Mouse (Mus musculus) MN1 (cell line): Measurements from ENCODE around the gene Plxnb2.

Source experiments
- DNase-seq: peaks from one replicate; pipeline ENCODE4 v3.0.0-alpha.2; 2016; ENCODE audit warnings: low spot score

Plxnb2 gene

DNA sequence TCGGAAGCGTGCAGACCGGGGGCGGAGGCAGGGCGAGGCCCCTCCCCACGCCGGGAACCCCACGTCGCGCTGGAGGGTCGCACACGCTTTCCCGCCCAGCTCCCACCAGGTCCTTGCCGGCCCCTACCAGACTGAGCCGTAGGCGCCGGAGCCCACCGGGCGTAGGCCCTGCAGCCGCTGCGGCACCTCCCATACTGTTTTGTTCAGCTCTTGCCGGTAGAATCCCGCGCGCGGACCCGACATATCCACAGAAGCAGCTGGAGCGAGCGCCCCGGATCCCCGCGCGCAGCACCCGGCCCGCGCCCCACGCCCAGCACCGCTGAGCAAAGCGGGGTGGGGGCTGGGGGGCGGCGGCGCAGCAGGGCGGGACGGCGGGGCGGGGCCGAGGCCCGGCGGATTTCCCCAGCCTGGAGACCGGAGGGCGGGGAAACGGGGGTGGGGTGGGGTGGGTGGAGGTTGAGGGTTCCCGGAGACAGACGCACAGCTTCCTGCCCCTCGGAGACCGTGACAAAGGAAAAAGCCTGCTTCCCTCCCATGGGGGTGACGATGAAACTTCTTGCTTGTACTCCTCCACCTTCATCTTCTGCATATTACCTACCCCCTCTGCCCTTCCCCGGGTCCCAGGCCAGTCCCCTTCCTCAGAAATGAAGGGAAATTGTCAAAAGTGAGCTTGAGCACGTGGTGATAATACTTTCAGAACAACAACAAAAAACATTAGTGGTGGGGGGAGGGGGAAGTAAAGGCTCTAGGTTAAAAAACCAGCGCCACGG is 31.1 kb downstream of the Plxnb2 start, which contains the start of gene Mapk11:
Gene Mapk11 (minus strand): TSS at position 358 of the 770 bp plus-strand sequence.
- DNase-seq = peak; percentile 67

DNA sequence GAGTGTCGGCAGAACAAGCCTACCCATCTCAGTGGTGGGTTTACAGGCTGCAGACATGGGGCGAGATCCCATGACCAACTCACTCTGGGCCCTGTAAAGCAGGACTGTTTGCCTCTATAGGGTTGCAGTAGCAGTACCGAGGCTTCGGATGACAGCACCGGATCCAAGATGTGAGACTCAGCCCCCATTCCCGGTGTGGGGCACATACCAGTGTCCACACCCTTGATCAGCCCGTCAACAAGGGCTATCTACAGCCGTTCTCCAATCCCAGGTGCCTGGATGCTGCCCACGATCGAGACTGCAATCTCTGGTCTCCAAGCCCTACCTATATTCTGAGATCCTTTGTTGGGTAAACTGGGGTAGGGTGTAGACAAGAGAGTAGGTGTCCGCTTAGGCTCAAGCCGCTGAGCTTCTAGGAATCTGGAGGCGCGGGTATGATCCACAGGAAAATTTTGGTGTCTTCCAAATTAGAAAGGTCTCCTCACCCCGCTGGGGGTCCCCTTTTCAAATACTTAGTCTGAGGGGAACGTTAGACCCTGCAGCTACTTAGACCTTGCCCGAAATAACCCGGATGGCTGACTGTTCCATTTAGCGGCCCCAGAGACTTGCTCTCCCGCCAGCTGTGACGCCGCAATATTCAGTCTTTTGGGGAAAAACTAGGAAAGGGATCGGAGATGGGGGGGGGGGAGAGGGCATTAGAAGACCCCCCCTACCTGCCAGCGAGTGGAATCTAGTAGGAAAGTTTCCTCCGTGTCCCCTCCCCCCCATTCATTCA is 31.9 kb downstream of the Plxnb2 start:
- DNase-seq = peak; percentile 36

DNA sequence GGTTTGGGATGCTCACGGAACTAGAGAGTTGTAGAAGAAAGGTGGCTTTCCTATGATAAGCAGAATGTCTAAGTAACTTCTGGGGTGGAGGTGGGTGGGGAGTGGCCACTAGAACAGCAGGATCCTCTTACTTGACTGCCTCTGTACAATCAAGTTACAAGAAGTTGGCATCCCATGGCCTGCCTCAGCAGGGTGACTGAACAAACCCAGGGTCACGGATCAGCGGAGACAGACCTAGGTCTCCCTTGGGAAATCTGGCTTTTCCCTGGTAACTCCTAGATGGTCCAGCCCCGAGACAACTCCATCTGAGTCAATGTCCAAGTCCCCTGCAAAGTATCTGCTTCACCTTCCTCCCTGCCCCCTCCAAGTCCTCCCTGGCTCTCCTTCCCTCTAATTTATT is 32.7 kb downstream of the Plxnb2 start:
- DNase-seq = peak; percentile 50

DNA sequence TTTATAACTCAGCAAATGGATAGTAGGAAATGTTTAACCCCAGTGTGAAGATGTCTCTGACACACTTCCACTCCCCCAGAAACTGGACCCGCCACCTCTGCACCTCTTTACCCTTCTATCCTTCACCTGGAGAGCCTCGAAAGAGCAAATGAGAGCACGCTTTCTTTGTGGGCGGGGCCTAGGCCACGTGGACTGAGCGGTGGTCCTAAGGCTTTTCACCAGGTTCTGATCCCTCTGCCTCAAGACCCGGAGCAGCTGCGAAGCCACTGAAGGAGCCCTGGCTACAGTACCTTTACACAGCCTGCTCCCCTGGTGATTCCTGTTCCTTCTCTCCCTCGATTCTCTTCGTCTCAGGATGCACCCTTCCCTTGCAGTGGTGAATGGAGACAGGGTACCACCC is 33.1 kb downstream of the Plxnb2 start:
- DNase-seq = no peak

DNA sequence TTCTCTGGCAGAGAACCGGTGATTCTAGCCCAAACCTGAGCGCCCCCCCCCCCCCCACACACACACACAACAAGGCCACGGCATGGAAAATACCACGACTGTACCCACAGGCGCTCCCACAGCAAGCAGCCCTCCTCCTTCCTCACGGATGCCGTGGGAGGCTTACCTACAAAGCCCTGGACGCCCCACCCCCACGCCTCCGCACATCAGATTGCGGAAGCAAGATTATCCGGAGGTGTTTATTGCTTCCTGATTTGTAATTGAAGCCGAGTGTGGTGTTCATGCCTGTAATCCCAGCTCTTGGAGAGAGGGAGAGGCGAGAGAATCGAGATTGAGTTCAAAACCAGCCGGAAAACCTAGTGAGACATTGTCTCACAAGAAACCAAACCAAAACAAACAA is 33.6 kb downstream of the Plxnb2 start:
- DNase-seq = no peak

DNA sequence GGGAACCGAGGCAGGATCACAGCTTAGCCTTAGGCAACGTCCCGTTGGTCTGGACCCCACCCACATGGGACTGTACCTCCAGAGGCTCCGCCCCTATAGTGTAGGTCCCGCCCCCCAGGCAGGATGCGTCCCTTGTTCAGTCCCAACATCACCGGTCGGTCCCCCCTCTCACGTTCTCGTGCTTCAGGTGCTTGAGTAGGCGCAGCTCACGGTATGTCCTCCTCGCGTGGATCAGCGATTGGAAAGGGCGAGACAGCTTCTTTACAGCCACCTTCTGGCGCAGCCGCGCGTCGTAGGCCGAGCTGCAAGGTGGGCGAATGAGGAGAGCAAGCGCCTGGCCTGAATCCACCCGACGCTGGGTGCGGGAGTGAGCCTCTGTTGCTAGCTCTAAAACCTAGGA is 34.1 kb downstream of the Plxnb2 start:
- DNase-seq = no peak

DNA sequence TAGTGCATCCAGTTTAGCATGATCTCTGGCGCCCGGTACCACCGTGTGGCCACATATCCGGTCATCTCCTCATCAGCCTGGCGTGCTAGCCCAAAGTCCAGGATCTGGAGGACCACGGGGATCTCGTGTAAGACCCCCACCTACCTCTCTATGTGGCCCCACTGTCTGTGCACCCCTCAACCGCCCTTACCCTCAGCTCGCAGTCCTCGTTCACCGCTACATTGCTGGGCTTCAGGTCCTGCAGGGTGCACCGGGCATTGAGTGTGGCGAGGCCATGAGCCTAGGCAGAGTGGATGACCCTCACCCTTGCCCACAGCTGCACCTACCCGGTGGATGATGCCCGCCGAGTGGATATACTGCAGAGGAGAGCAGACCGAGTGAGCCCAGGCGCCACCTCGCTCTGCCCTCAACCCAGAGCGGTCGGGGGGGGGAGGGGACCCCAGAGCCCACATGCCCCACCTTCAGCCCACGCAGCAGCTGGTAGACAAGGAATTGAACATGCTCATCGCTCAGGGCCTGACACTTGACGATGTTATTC is 34.7 kb downstream of the Plxnb2 start:
- no peak for DNase-seq

DNA sequence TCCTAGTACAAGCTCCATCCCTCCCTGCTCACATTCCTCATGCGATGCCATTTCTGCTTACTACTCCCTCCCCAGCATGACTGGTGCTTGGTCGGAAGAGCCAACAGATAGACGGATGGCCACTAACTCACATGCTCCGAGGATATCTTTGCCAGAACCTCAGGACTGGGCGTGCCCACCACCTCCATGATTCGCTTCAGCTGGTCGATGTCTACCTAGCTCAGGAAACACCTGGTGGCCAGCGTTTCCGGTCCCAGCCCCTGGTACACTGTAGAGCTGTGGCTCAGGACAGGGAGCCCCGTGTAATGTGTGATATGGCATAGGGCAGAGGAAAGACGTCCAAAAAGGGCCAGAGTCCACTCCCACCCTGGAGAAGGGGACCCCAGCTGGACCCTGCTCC is 35.6 kb downstream of the Plxnb2 start:
- no peak for DNase-seq

DNA sequence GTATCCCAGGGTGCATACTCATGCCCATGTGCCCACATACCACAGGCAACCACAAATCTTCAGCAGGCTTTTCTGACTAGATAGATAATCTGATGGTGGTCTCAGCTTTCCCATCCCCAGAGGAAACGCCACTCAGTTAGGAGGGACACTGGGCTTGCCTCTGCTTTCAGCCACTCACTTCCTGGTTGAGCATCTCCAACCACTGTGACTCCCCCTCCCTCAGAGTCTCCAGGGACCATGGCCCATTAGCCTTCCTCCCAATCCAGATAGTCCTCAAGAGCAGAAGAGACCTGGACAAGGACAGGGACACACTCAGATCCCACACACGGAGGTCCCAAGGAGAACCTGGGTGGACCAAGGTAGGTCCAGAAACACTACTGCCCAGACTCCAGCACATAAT is 37.5 kb downstream of the Plxnb2 start:
- no peak for DNase-seq

DNA sequence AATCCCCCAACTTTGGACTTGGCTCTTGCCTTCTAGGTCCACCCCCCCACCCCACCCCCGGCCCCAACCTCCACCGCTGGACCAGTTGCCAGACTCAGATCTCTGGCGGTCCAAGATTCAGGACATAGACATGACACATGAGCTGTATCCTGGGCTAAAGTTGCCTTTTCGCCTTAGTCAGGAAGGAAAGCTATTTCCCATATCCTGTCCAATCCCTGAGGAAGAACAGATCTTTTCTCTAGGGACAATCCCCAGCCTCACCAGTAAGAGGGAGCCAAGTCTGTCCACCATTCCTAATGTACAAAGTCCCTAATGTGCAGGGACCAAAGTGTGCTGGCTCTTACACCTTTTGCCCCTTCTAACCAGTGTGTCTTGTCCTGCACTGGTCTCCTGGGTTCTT is 38.7 kb downstream of the Plxnb2 start:
- DNase-seq = peak; percentile 63

DNA sequence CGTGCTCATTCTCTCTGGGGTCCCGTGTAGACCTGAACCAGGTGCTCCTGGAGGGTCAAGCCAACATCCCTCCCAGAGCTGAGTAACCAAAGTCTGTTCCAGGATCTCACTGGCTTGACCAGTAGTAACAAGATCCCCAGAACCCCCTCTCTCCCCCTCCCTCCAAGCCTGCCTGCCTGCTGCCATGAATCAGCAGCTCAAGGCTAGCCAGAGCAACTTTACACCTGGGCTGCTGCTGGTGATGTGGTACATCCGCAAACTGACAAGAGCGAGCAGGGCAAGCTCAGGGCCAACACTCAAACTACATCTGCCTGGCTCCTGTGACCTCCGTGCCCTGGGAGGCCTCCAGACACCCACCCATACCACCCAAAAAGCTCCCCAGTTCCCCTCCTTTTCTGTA is 39.1 kb downstream of the Plxnb2 start:
- DNase-seq = no peak

DNA sequence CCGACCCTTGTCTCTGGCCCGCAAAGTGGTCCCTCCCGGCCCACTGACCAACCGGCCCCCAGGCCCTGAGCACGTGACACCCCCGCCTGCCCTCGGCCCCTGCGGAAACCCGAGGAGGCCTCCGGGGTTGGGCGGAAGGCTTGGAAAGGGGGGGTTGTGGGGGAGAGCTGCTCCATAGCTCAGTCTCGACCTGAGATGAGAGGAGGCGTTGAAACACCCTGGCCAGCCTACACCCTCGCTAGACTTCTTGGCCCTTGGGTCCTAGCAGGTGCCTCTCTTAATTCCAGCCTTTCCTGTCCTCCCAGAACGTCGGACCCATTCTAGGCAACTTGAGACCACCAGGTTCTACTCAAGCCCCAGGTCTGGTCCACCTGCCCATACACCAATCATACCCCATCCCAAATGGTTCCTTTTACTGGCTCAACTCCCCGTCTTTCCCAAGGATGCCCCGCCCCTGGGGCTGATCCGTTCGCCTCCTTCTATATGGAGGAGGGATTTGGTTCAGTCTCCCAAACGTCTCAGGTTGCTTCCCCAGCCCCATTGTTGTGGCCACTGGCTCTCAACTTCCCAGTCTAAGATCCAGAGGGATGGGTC is 39.8 kb downstream of the Plxnb2 start, which contains the start of gene Mapk12:
Gene Mapk12 (minus strand): TSS at position 45 of the 594 bp plus-strand sequence.
- DNase-seq = peak; percentile 79

DNA sequence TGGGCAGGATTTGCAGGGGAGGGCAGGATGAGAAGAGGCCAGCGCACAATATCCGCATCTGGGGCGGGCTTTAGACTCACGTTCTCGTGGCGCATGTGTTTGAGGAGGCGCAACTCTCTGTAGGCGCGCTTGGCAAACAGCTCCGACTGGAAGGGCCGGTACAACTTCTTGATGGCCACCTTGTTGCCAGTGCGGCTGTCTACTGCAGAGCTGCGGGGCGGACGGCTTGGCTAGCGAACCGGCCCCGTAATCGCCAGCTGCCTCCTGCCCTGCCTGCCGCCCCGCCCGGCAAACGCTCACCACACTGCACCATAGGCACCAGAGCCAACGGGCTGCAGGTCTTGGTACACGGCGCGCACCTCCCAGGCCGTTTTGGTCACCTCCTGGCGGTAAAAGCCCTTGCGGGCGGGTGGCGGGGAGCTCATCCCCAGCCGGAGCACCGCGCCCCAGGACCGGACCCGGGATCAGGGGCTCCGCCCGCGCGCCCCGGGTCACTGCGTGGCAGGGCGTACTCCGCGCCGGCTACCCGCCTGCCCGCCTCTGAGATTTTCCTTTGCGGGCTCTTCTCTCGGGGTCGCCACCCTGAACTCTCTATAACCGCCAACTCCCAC is 40.4 kb downstream of the Plxnb2 start:
- DNase-seq = peak; percentile 76

DNA sequence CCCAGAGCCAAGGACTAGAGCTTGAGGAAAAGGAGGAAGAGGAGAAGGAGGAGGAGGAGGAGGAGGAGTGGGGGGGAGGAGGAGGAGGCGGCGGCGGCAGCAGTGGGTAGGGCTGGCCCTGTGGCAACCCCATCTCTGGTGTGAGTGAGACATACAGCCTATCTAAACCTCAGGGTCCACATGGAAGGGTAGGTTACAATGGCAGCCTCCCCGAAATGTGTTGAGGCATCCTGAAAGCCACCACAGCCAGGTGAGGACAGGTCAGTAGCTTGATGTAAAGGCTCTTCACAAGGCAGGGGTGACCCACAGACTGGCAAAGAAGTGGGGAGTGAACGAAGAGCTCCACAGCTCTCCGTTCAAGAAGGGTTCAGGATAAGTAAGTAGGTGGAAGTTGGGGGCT is 42.1 kb downstream of the Plxnb2 start:
- DNase-seq = no peak

DNA sequence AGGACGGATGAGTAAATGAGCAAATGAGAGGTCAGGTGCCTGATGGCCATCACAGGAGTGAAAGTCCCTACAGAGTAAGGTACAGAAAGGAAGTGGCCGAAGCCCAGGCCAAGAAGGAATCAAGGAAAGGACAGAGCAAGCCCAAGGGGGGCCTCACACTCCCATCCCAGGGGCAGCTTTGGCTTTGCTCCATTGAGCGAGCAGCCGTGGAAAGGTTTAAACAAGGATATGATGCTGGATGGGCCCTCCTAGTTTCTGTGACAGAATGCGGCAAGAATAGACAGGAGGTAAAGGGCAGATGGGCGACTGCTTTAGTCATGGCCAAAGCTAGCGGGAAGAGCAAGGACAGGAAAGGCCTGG is 42.6 kb downstream of the Plxnb2 start:
- DNase-seq = no peak

DNA sequence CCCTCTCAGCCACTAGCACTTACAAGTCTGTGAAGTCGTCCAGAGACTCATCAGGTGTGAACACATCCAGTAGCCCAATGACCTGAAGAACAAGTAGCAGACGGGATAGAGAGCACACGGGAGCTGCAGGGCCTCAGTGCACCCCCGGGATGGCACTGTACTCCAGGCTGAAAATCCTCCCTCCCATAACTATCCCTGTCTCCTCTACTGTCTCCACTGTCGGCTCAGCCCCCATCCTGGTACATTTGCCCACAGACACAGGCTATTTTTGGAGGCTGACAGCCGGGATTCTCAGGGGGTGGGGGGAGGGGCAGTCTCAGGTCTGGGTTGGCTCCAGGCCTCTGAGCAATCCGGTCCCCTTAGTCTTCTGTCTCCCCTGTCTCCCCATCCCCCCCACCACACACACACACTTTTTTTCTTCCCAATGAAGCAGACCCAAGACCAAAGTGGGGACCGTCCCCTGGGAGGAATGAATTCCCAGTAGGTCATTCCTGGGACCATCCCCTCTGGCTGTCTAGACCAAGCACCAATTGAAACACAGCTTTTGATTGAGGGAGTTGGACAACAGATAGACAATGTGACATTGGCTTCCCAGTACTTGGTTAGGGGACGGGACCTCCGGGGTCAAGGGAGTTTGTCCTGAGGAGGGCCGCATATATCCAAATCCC is 43.1 kb downstream of the Plxnb2 start:
- DNase-seq = no peak

DNA sequence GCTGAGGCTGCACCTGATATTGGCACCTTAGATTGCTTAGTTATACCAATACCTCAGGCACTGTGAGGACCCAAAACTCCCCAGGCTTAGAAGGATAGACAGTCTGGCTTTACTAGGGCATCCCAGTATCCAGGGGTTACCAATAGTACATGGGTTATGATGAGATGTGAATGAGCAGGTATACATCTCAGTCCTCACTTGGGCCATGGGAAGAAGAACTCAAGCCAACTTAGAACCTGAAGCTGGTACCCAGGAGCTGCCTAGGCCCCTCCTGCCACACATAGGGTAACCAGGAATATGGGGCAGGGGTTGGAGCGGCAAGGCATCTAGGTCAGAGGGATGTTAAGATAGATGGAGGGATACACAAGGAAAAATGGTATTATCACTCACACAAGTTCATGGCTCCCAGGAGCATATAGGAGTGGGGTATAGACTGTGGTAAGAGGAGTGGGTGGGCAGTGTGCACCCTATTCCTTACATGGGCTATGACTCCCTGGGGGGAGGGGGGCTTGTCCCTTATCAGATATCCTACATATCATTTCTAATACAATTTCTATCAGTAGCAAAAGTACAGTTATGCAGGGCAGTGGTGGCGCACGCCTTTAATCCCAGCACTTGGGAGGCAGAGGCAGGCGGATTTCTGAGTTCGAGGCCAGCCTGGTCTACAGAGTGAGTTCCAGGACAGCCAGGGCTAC is 44.0 kb downstream of the Plxnb2 start:
- no peak for DNase-seq

DNA sequence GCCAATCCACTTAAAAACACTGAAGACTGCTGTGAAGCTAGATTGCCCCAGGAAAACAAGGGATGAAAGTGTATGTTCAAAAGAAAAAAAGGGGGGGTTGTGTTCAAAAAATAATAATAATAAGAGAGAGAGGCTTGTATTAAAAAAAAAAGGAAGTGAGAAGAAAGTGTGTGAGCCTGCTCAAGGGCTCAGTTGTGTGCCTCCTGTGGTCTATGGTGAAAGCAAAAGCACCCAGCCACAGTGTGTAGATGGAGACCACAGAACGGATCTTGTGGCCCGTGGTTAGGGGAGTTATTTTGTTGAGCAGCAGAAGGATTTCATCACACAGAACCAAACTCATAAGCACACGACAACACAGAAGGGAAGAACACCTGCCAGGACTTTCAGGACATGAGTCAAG is 49.3 kb downstream of the Plxnb2 start:
- DNase-seq = no peak

DNA sequence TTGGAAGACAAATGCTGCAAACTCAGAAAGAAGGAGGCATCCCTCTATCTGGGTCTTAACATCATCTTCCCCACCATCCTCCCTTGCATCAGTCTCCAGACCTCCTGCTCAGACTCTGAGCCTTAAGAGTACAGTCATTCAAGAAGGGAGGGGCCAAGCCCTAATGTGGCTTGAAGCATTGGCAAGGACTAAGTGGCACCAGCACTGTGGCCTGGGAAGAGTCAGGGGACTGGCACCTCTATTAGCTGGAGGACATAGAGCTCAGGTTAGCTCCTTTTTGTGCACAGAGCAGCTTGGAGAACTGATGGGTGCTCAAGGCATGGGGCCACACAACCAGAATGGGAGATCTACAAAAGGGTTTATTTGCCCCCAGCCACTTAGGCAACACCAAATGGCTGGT is 50.3 kb downstream of the Plxnb2 start:
- DNase-seq = no peak

DNA sequence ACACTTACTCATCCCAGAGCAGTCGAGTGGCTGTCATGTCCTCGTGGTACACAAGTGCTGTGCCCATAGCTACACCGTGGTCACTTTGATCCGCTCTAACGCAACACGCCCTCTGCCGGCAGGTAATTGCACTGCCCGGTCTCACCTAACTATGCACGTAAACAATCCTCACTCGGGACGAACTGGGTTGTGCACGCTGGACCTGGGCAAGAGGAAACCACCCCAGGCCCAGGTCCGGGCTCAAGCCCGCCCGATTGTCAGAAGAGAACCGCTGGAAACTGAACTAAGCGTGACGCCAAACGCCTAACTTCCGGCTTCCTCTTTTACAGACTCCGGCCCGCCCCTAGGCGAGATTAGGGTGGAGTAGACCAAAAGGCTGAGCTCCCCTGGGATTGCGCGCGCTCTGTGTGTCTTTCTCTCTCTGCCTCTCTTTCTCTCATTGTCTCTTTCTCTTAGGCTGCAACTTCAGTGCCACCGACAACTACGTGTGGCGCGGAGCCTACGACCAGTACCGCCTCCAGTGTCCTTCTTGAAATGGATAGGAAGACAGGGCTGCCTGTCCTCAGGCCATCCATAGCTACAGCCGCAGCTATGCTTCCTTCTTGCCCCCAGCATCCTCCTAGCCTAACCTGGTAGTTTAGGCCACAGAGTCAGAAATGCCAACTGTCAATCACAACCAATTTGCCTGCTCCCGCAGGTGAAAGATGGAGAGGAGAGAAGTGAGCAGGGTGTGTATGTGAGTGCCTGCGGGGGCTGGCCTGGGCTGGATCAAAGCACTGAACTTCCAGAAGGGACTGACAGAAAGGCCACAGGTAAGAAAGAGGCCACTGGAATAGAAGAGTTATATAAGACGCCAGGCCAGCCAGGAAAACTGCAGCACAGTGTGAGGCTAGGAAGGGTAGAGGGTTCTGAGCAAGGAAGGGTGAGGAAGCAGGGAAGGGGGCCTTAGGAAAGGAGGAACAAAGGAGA is 51.9 kb downstream of the Plxnb2 start, which contains the start of gene Hdac10:
Gene Hdac10 (minus strand): TSS at position 319 of the 969 bp plus-strand sequence.
- DNase-seq = peak; percentile 92
